Mouse (Mus musculus): ENCODE data around the gene Tmprss4.

Gene Tmprss4

GRCm38 (mm10) chr9:45136442-45137169 is 67.3 kb downstream of the Tmprss4 start:
- DNase-seq = no peak

GRCm38 (mm10) chr9:45133484-45134310 is 70.2 kb downstream of the Tmprss4 start:
- DNase-seq = no peak

GRCm38 (mm10) chr9:45130119-45130518 is 73.8 kb downstream of the Tmprss4 start:
- no peak for DNase-seq

GRCm38 (mm10) chr9:45126941-45127340 is 77.0 kb downstream of the Tmprss4 start:
- no peak for DNase-seq

GRCm38 (mm10) chr9:45125211-45125610 is 78.7 kb downstream of the Tmprss4 start:
- no peak for DNase-seq
